Mouse (Mus musculus) thymus, postnatal 10 days (tissue): ENCODE measurements around the gene Dgkh.

Experiments used
- DNase-seq, 2 experiments: peaks; one replicate each; pipeline ENCODE4 v3.0.0; 2021; ENCODE audit warnings: low spot score in 2 of 2

Gene Dgkh

DNA sequence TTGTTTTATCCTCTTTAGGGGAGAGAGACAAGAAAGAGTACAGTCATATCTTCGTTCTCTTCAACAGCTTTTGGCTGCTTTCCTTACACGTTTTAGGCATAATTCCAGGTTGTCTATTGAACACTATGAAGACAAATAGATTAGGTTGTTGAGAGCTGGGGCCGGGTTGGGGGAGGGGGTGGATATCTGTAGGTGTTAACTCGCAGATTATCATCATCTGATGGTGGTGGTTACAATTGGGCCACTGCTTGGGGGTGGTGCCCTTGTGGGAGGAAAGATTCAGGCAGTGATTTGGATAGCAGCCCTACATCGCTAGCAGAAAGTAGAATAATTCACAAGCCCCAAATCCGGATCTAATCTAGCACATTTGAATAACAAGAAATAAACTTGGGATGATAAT, 195.0 kb downstream of the Dgkh start:
- DNase-seq, result no peak

DNA sequence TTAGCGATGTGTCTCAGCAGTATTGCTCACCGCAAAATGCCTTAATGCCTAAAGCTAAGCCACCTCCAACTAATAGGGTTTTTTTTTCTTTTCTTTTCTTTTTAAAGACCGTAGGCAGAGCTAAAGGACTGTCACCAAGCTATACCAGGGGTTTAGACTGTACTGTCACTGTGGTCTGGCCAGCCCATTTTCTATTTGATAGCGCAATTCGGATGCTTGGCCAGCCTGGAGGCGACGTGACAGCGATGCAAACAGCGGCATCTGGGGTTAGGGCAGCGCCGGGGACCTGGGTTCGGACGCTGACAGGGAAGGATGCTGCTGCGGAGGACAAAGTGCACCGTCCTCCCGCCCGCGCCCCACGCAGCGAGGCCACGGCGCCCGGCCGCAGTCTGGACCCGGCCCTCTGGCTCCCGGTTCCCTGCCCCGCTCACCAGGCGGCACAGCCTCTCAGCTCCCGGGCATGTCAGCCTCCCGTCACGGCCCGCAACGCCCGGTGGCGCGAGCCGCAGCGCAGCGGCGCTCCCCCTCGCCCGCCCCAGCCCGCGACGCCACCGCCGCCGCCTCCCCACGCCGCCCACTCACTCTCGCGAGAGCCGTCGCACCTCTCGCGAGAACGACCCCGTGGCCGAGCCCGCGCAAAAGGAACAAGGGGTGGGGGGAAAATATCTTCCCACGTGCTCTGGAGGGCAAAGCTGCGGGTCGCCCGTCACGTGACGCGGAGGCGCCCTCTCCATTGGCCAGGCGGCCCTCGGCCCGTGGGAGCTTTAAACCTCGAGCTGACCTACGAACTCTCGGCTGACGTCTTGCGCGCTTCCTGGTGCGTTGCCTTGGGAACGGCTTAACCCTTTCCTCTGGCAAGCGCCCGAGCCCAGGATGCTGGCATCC, 196.1 kb downstream of the Dgkh start, which contains the start of gene Akap11:
Gene Akap11 (minus strand): TSS at position 528 of the 885 bp plus-strand sequence.
- peak; percentile 90 to 93 for DNase-seq

DNA sequence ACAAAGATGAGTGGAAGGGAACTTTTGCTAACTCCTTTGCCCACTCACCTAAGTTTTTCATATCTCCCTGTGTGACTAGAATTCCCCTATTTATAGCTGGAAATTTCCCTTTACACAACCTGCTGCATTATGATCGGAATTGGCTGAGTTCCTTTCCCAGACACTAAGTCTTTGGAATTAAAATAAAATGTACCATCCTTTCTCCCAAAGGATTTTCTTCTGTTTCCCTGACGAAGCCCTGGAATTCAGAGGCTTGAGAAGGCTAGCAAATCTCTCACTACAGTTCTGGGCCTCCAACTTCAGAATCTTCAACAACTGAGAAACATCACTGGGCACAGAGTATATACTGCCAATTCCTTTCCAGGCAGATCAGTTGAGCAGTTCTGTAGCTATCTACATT, 197.2 kb downstream of the Dgkh start:
- no peak for DNase-seq

DNA sequence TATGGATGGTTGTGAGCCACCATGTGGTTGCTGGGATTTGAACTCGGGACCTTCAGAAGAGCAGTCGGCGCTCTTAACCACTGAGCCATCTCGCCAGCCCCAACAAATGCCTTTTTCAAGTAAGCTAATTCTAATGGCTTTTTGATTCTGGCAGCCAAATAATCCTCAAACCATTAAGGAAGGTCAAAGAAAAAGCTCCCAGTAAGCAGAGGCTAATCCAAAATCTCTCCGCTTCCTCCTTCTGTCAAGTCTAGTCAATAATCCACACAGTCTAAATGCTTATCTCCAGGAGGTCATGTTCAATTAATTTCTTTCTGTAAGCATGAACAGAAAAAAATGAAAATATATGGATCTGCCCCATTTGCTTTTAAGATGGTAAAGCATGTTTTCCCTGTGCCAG, 197.9 kb downstream of the Dgkh start:
- no peak for DNase-seq

DNA sequence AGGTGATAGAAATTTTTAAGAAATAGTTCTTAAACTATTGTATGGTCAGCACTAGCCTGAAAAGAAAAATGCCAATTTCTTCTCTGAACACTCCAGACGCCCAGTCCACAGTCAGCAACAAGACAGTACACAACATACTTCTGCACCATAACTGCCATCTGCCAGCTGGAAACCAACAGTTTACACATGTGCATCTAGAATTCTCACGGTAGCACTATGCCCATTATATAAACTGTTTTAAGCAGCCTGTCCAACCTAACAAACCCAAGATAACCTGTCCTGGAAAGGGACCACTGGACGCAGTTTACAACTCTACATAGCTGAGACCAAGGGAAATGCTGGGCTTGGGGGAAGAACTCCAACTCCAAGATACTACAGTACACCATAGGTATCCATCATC, 198.9 kb downstream of the Dgkh start:
- DNase-seq, result no peak

DNA sequence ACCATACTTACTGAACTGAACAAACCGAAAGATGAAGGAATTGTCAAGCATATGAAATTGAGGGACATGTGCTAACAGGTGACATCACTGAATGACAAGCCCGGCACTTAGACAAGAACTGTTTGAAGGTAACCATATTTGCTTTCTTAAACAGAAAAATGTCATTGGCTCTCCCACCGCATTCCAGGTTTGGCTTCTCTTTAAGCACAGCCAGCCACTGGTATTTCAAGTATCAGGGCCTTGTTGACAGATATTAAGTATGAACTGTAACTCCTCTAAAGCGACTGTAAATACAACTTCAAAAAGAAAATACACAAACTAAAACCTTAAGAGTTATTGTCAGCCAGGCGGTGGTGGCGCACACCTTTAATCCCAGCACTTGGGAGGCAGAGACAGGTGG, 200.2 kb downstream of the Dgkh start:
- DNase-seq, result no peak

DNA sequence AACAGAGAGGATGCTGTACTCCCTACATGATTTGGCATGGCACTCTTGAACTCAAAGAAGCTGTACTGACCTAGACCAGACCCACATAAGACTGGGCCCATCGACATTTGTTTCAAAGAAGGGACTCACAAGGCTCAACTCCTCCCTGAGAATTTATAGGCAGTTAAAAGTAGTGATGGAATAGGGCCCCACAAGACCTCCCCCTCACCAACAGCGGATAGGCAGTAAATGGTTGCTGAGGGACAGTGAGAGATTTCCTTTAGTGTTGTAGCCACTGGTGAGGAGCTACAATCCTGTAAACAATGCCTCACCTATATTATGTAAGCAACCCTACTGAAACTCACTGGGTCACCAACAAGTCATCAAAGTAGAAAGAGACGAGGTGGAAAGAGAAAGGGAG, 202.3 kb downstream of the Dgkh start:
- no peak for DNase-seq

DNA sequence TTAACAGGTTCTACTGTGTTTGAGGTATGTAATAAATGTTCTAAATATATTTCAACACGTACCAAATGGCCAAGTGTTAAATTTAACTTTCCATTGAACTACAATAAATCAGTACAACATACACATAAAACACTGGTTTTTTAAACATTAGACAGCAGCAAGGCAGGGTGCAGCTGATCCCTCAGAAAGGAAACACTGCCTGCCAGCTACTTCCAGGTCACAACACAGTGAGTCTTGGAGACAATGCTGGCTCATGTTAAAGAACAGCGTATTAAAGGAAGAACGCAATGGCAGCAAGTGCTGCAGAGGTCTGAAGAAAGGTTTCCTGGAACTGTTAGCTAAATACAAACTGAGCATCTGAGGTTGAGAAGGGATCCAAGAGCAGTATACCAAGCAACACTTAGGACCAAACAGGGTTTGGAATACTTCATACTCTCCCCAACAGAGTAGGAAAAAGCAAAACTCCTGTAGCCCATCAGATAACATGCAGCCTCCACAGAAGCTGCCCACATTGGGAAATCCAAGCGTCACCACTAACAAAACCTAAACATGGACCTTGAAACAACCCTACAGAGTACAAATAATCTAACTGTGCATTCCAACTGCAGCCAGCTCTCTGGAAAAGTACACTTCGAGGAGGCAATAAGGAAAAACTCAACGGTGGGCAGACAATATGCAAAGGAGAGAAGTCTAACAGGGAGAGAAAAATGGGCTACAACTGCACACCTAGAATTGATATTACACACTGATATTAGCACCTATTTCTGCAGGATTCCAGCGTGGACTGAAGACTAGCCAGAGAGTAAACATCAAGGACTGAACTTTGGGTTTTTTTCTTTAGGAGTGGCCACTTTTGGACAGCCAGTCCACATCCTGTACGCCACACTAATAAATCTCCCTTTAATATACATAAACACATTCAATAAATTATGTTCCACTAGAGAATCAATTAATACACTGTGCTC, 203.8 kb downstream of the Dgkh start:
- DNase-seq, result no peak

DNA sequence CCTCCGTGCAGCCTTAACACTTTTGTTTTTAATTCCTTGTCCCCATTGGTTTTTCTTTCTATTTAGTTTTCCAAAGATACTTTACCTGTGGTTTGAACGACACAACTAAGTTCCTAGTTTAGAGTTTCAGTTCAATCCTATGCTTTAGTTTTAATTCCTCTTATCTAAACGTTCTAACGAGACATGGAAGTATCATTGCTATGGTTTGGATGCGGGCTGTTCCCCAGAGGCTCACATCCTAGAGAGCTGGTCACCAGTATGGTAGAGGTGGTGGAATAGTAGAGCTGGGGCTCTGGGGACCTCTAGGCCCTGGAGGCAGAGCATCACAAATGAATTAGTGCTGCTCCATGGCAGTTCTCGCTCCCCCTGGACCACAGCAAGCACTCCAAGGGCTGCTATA, 205.7 kb downstream of the Dgkh start:
- no peak for DNase-seq

DNA sequence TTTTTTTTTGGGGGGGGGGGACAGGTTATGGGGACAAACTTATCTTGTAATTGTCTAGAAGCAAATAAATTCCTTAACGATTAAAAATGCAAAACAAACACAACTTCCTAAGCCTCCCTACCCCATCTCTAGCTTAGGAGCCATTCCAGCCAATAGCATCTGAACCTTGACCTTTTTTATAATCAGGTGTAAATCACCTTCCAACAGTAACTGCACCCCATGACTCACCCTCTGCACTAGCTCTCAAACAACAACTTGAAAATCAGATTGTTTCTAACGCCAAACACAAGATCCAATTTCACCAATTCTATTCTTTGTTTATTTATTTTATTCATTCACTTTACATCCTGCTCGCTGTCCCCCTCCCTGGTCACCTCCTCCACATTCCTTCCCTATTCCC, 206.1 kb downstream of the Dgkh start:
- DNase-seq, result no peak

DNA sequence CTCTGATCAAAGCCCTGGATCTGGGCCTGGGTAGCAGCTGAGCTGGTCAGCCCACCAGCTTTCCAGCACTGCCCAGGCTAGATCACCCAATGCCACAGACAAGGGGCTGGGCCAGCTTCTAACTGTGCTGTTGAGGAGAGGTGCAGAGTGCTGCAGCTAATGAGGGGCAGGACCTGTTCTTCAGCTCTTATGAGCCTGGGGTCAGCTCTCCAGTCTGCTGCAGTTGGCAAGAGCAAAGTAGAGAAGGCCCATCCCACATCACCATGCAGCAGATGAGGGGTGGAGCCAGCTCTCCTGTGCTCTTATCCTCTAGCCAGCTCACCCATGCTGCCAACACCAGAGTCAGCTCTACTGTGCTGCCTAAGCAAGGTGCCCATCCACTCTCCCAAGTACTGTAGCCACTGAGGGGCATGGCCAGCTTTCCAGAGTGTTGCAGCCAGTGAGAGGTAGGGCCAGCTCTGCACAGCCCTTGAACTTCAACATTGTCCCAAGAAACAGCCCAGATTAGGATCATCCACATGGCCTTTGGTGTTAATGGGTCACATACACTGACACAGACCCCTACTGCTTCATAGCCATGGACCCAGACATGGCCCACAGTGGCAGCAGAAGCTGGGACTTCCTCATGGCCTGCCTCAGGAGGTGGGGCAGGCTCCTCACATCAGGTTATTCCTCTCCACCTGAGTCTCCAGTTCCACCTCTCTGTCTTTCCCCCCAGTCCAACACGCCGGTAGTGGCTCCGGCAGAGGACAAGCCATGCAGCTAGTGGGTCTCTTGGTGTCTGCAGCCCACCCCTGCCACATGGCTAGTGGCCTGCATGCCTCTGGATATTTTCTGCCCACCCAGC, 206.7 kb downstream of the Dgkh start:
- DNase-seq, result no peak

DNA sequence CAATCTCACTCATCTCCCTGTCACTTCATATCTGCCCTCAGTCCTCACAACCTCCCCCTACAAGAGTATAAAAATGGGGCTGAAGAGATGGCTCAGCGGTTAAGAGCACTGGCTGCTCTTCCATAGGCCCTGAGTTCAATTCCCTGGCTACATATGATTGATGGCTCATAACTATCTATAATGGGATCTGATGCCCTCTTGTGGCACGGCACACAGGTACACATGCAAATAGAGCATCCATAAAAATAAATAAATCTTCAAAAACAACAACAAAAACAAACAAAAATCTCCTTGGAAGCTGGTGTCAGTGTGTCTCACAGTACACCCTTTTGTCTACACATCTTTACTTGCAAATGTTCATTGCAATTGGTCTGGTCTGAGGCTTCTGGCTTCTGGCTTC, 207.5 kb downstream of the Dgkh start:
- no peak for DNase-seq

DNA sequence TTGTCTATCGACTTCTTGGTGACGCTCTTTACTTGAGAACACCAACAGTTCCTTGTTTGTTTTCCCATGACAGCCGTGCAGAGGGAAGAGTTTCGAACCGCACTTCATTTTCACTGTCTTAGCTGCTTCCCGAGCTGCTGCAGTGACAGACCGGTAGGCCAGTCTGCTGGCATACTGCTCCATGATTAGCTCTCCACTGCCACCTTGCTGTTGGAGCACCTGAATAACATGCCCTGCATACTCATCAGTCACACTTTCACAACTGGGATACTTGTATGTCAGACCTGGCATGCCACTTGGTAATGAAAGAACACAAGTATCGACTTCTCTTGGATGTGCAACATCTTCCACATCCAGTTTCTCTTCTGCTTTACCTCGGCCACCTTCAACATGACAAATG, 221.9 kb downstream of the Dgkh start:
- DNase-seq, result peak in 1 of 2 experiments; percentile 12

DNA sequence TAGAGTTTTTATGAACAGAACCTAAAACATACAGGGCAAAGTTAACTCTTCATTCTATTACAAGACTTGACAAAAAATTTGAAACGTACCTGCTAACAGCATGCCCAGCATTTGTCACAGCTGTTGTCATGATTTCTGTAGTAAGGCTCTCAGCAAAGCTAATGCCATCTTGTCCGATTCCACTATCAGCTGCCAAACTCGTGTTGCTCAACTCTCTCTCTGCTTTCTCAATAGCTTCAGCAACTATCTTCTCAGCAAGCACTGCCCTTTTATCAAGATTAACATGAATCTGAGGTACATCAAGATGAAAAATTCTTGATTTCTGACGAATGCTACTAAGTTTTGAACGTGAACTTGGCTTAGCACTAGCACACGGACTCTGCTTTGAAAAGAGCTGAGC, 222.8 kb downstream of the Dgkh start:
- no peak for DNase-seq
